Mouse (Mus musculus): ENCODE measurements around the gene Rln3. TPM values are rescaled to one million over a fixed set of nuclear protein-coding genes. Genes with fewer than 3 reads are reported as not detected.

Gene Rln3
- polyA plus RNA-seq, 1 experiment = 0.19 TPM

- DNase-seq = peak; percentile 68
- peak overlapping the region; percentile 24; the same call in 1 of the 2 replicates for H3K27ac ChIP-seq (ENCODE audit: insufficient read depth, low read depth, low read length)
- TF ChIP-seq CTCF (conservative IDR thresholded peaks at IDR 0.05; ENCODE audit: insufficient read depth, insufficient read length, low read depth, low read length) (no peak), POLR2A (IDR thresholded peaks at IDR 0.05; ENCODE audit: low read depth, low read length) (no peak)
- H3K27me3 ChIP-seq (replicated peaks; ENCODE audit: control insufficient read depth, insufficient read depth, low read length) = no peaks in the 10 kb centered on the region
- WGBS = 46% methylated on average over 12 of the region's 12 CpGs
- peak overlapping the region; percentile 11; the same call in 1 of the 2 replicates for H3K4me3 ChIP-seq (ENCODE audit: insufficient read depth, low read depth, low read length)
- peaks cover 18% of the 10 kb centered on the region; the same call in 1 of the 2 replicates for H3K4me1 ChIP-seq (ENCODE audit: control insufficient read depth, insufficient read depth, low read length)
- no peaks in the 10 kb centered on the region for H3K36me3 ChIP-seq (ENCODE audit: control insufficient read depth, insufficient read depth, low read length)
Measured at GRCm38 (mm10) chr8:84002957-84003611, 41.7 kb downstream of the Rln3 start.

DNA sequence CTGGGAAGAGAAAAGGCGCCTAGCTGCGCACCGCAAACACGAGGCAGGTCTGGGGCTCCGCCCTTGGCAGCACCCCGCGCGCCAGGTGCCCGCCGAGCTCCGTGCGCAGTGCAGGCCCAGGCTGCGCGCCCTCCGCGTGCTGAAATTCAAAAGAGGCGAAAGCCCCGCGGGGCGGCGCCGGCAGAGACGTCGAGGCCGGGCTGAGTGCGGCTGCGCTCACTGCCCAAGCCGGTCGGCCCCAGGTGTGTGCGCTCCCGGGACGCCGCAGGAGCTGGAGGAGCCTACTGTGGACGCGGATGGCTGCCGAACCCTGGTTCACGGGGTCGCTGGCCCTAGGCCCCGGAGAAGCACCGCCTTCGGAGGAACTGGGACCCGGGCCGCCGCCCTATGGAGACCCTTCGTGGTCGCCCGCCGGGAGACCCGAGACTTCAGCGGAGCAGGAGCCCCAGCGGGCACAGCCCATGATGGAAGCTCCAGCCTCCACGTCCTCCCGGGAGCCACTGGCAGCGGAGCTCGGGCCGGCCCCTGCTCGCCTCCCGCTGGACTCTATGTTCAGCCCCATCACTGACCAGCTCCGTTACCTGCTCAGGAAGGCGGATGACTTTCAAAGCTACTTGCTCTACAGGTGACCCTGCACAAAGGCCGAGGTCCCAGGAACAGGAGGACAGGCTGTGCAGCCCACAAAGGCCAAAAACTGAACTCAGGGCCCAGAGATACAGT is 43.4 kb downstream of the Rln3 start, which contains the start of gene 1700067K01Rik:
Gene 1700067K01Rik (plus strand): TSS at position 222 of the 720 bp plus-strand sequence.
- H3K36me3 ChIP-seq (ENCODE audit: control insufficient read depth, insufficient read depth, low read length) = no peaks in the 10 kb centered on the region
- H3K27me3 ChIP-seq (replicated peaks; ENCODE audit: control insufficient read depth, insufficient read depth, low read length) = no peaks in the 10 kb centered on the region
- no peak within 1 kb of the TSS for H3K4me3 ChIP-seq (ENCODE audit: insufficient read depth, low read depth, low read length)
- H3K27ac ChIP-seq (ENCODE audit: insufficient read depth, low read depth, low read length) = no peak within 1 kb of the TSS
- peaks cover 18% of the 10 kb centered on the region; the same call in 1 of the 2 replicates for H3K4me1 ChIP-seq (ENCODE audit: control insufficient read depth, insufficient read depth, low read length)
- WGBS = 70% methylated on average over 61 of the region's 61 CpGs
- TF ChIP-seq POLR2A (IDR thresholded peaks at IDR 0.05; ENCODE audit: low read depth, low read length) (no peak), CTCF (conservative IDR thresholded peaks at IDR 0.05; ENCODE audit: insufficient read depth, insufficient read length, low read depth, low read length) (no peak)
- DNase-seq = no peak

GRCm38 (mm10) chr8:83999825-84000224 is 45.0 kb downstream of the Rln3 start:
- no peak for DNase-seq
- Histone ChIP-seq H3K27ac (ENCODE audit: insufficient read depth, low read depth, low read length) (no peak overlapping the region), H3K27me3 (replicated peaks; ENCODE audit: control insufficient read depth, insufficient read depth, low read length) (no peaks in the 10 kb centered on the region), H3K36me3 (ENCODE audit: control insufficient read depth, insufficient read depth, low read length) (no peaks in the 10 kb centered on the region), H3K4me3 (ENCODE audit: insufficient read depth, low read depth, low read length) (no peak overlapping the region), H3K4me1 (ENCODE audit: control insufficient read depth, insufficient read depth, low read length) (peaks cover 16% of the 10 kb centered on the region; the same call in 1 of the 2 replicates)
- WGBS = 88% methylated on average over 2 of the region's 2 CpGs
- no peak for TF ChIP-seq POLR2A (IDR thresholded peaks at IDR 0.05; ENCODE audit: low read depth, low read length)
- TF ChIP-seq CTCF (conservative IDR thresholded peaks at IDR 0.05; ENCODE audit: insufficient read depth, insufficient read length, low read depth, low read length) = no peak

DNA sequence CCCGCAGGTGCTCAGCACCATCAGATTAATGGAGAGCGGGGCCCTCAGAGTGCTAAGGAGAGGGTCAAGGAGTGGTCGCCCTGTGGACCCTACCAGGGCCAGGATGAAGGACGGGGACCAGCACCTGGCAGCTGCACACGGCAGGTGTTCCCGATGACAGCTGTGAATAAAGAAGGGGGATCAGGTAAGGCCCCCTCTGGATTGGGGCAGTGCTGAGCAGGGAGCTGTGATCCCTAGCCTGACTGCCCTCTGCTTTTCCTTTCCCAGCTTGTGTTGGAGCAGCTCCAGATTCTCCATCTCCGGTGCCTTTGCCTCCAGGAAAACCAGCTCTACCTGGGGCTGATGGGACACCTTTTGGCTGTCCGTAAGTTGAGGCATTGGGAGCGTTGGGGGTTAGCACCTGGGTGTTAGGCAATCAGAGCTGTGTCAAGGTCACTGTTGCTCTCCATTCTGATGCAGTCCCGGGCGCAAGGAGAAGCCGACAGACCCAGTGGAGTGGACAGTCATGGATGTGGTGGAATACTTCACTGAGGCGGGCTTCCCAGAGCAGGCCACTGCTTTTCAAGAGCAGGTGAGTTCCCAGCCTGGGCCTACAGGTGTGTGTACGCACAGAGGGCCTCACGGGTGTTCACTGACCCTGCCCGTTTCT is 45.6 kb downstream of the Rln3 start:
- H3K4me3 ChIP-seq (ENCODE audit: insufficient read depth, low read depth, low read length) = peak overlapping the region; percentile 60
- DNase-seq = peak; percentile 41
- H3K27me3 ChIP-seq (replicated peaks; ENCODE audit: control insufficient read depth, insufficient read depth, low read length) = no peaks in the 10 kb centered on the region
- peaks cover 16% of the 10 kb centered on the region; the same call in 1 of the 2 replicates for H3K4me1 ChIP-seq (ENCODE audit: control insufficient read depth, insufficient read depth, low read length)
- H3K27ac ChIP-seq (ENCODE audit: insufficient read depth, low read depth, low read length) = peak overlapping the region; percentile 83
- 51% methylated on average over 16 of the region's 16 CpGs for WGBS
- TF ChIP-seq POLR2A (IDR thresholded peaks at IDR 0.05; ENCODE audit: low read depth, low read length) (no peak), CTCF (conservative IDR thresholded peaks at IDR 0.05; ENCODE audit: insufficient read depth, insufficient read length, low read depth, low read length) (no peak)
- no peaks in the 10 kb centered on the region for H3K36me3 ChIP-seq (ENCODE audit: control insufficient read depth, insufficient read depth, low read length)

GRCm38 (mm10) chr8:83998231-83999056 is 46.4 kb downstream of the Rln3 start:
- H3K27ac ChIP-seq (ENCODE audit: insufficient read depth, low read depth, low read length) = peak overlapping the region; percentile 83
- 14% methylated on average over 92 of the region's 92 CpGs for WGBS
- TF ChIP-seq POLR2A (IDR thresholded peaks at IDR 0.05; ENCODE audit: low read depth, low read length) = no peak
- peak; percentile 49 for TF ChIP-seq CTCF (conservative IDR thresholded peaks at IDR 0.05; ENCODE audit: insufficient read depth, insufficient read length, low read depth, low read length)
- no peaks in the 10 kb centered on the region for H3K27me3 ChIP-seq (replicated peaks; ENCODE audit: control insufficient read depth, insufficient read depth, low read length)
- peak overlapping the region; percentile 60 for H3K4me3 ChIP-seq (ENCODE audit: insufficient read depth, low read depth, low read length)
- no peaks in the 10 kb centered on the region for H3K36me3 ChIP-seq (ENCODE audit: control insufficient read depth, insufficient read depth, low read length)
- peaks cover 12% of the 10 kb centered on the region; the same call in 1 of the 2 replicates for H3K4me1 ChIP-seq (ENCODE audit: control insufficient read depth, insufficient read depth, low read length)
- peak; percentile 80 for DNase-seq

- H3K36me3 ChIP-seq (ENCODE audit: control insufficient read depth, insufficient read depth, low read length) = no peaks in the 10 kb centered on the region
- H3K27me3 ChIP-seq (replicated peaks; ENCODE audit: control insufficient read depth, insufficient read depth, low read length) = no peaks in the 10 kb centered on the region
- peak; percentile 58 for DNase-seq
- TF ChIP-seq POLR2A (IDR thresholded peaks at IDR 0.05; ENCODE audit: low read depth, low read length) (no peak), CTCF (conservative IDR thresholded peaks at IDR 0.05; ENCODE audit: insufficient read depth, insufficient read length, low read depth, low read length) (no peak)
- H3K4me1 ChIP-seq (ENCODE audit: control insufficient read depth, insufficient read depth, low read length) = peaks cover 7% of the 10 kb centered on the region; the same call in 1 of the 2 replicates
- H3K4me3 ChIP-seq (ENCODE audit: insufficient read depth, low read depth, low read length) = peak within 1 kb of the TSS; percentile 61
- 10% methylated on average over 104 of the region's 112 CpGs for whole genome bisulfite sequencing
- peak within 1 kb of the TSS; percentile 96 for H3K27ac ChIP-seq (ENCODE audit: insufficient read depth, low read depth, low read length)
Measured at GRCm38 (mm10) chr8:83997511-83998141, 47.2 kb downstream of the Rln3 start, which contains the start of gene Samd1. Gene Samd1, plus strand, starts transcription at chr8:83997672.
